Mouse (Mus musculus) brain, adult 10 weeks (tissue): ENCODE data around the gene Rap1gap. TPM values are rescaled to one million over a fixed set of nuclear protein-coding genes. Genes with fewer than 3 reads are reported as not detected.

Experiments used
- polyA plus RNA-seq: library from polyadenylated mRNA; stranded (reverse); fragments of 350-450 nt; fragmentation: Illumina TruSeq; extraction: RNeasy Lipid Tissue Mini Kit (QIAGEN cat#74804); gene quantifications from one replicate; pipeline ENCODE4 v1.2.3, GENCODE M21; 2015; ENCODE audit warnings: low read depth, low replicate concordance

Rap1gap gene
- polyA plus RNA-seq, result 294 TPM

GRCm38 (mm10) chr4:137664433-137664979 lies at the start of gene Rap1gap:
Gene Rap1gap, plus strand, starts transcription at chr4:137664726.

Other genes starting within 250 kb of the Rap1gap start
- gene Cela3b, start 234.2 kb upstream of the Rap1gap start, polyA plus RNA-seq, result not detected
- gene 1700013G24Rik, start 211.4 kb upstream of the Rap1gap start, polyA plus RNA-seq, result not detected
- gene Hspg2, start 196.0 kb upstream of the Rap1gap start, polyA plus RNA-seq, result 3.8 TPM
- not detected for gene Ldlrad2, start 90.2 kb upstream of the Rap1gap start, polyA plus RNA-seq
- 82.0 TPM for gene Usp48, start 71.0 kb upstream of the Rap1gap start, polyA plus RNA-seq
- gene Alpl, start 131.7 kb downstream of the Rap1gap start, polyA plus RNA-seq, result 7.8 TPM
- gene Ece1, start 197.5 kb downstream of the Rap1gap start, polyA plus RNA-seq, result 37.5 TPM